Mouse (Mus musculus) heart, adult 2 months (tissue): ENCODE measurements around the gene Podxl2.

Experiments
- CTCF ChIP-seq: fragments of 200-600 bp; IDR thresholded peaks from 2 replicates; pipeline ENCODE4 v1.8.1; 2022; ENCODE audit warnings: antibody characterized with exemption, mild to moderate bottlenecking, moderate library complexity
- POLR2A ChIP-seq: fragments of 200-500 bp; IDR thresholded peaks from 2 replicates; pipeline ENCODE4 v1.6.1; 2011; ENCODE audit warnings: mild to moderate bottlenecking, low read depth, low read length, control low read depth; ENCODE audit not compliant: insufficient read depth

DNA sequence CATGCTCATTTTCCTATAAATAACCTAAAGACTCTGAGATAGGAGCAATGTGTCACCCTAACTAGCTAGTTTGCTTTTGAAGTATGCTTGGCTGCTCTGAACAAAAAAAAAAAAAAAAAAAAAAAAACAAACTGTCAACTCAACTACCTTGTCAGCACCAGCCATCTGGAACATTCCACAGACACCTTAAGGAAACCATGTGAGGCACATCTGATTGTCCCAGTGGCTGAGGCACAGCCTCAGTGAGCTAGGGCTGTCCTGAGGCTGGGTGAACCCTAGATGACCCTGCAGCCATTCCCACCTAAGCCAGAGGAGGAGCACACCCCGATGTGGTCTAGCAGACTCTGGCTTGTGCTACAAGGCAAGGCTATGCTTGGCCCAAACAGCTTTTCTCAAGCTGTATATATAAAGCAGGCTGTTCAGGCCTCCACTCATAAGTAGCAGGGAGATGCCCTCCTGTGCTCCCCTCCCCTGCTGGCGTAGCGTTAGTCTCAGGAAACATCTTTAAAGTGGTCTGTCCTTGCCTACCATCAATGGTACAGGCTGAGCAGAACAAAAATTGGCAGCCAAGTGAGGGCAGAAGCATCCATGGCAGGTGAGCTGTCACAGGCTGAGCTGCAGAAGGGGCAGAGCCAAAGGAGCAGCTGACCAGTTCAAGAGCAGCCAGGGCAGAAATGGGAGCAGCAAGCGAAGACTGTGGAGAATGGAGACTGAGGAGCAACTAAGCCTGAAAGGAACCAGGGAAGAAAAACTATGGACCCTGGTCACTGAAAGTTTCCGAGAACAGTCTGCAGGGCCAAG, 41.3 kb downstream of the Podxl2 start:
- TF ChIP-seq POLR2A (no peak), CTCF (no peak)
